9 mouse cellular contexts compared by ENCODE assay signal in genomic region chr3:102995233-102995604, GRCm38 (mm10). TPM values are rescaled to one million over a fixed set of nuclear protein-coding genes. Genes with fewer than 3 reads are reported as not detected.
DNase-seq lines count a peak whose midpoint lies in the region; ATAC-seq and TF ChIP-seq lines count a peak whose summit lies in the region.
"Had no signal": no experiment of that assay in that cellular context is flagged by ENCODE, and none has a peak within 500 bp of the region (broad histone marks: within the 10 kb centered on the region; RNA-seq: fewer than 3 reads in every experiment).

No protein-coding gene starts in this region.

- H3K9ac ChIP-seq in kidney, postnatal 0 days (ENCODE audit: low read depth, low read length), result peak overlapping the region; percentile 85; the same call in 1 of the 2 replicates
- H3K9ac ChIP-seq in embryonic facial prominence, embryonic 13.5 days, result peak overlapping the region; percentile 87
- H3K9ac ChIP-seq in intestine, embryonic 15.5 days, result 0 out of 2 replicates have a peak overlapping the region, but pooled peaks have one; percentile 75
- peak overlapping the region; percentile 86 for H3K9ac ChIP-seq in neural tube, embryonic 12.5 days

- H3K27ac ChIP-seq in kidney, postnatal 0 days, result peak overlapping the region; percentile 94
- H3K27ac ChIP-seq in embryonic facial prominence, embryonic 13.5 days, result peak overlapping the region; percentile 88
- H3K27ac ChIP-seq in intestine, embryonic 15.5 days, result peak overlapping the region; percentile 93; the same call in 1 of the 2 replicates
- no peak overlapping the region for H3K27ac ChIP-seq in neural tube, embryonic 12.5 days

- peaks cover 15% of the 10 kb centered on the region for H3K36me3 ChIP-seq in kidney, postnatal 0 days (ENCODE audit: insufficient read depth, low read length)
- peaks cover 23% of the 10 kb centered on the region for H3K36me3 ChIP-seq in embryonic facial prominence, embryonic 13.5 days
- H3K36me3 ChIP-seq in intestine, embryonic 15.5 days, result peaks cover 10% of the 10 kb centered on the region
- H3K36me3 ChIP-seq in neural tube, embryonic 12.5 days, result peaks cover 21% of the 10 kb centered on the region

- TF ChIP-seq CTCF in kidney, postnatal 0 days (IDR thresholded peaks at IDR 0.05; ENCODE audit: low read depth), result no peak

- peak overlapping the region; percentile 66 for H3K4me2 ChIP-seq in kidney, postnatal 0 days (ENCODE audit: low read length)
- peak overlapping the region; percentile 65 for H3K4me2 ChIP-seq in embryonic facial prominence, embryonic 13.5 days
- peak overlapping the region; percentile 59 for H3K4me2 ChIP-seq in intestine, embryonic 15.5 days (replicated peaks)
- H3K4me2 ChIP-seq in neural tube, embryonic 12.5 days (replicated peaks), result peak overlapping the region; percentile 67

- no peaks in the 10 kb centered on the region for H3K27me3 ChIP-seq in kidney, postnatal 0 days (ENCODE audit: insufficient read depth, low read length)
- no peaks in the 10 kb centered on the region for H3K27me3 ChIP-seq in embryonic facial prominence, embryonic 13.5 days
- H3K27me3 ChIP-seq in intestine, embryonic 15.5 days (replicated peaks), result no peaks in the 10 kb centered on the region
- H3K27me3 ChIP-seq in neural tube, embryonic 12.5 days (replicated peaks), result no peaks in the 10 kb centered on the region

- no peaks in the 10 kb centered on the region for H3K4me1 ChIP-seq in kidney, postnatal 0 days (replicated peaks; ENCODE audit: insufficient read depth, low read length)
- H3K4me1 ChIP-seq in embryonic facial prominence, embryonic 13.5 days, result peaks cover 14% of the 10 kb centered on the region
- H3K4me1 ChIP-seq in intestine, embryonic 15.5 days (replicated peaks), result peaks cover 12% of the 10 kb centered on the region
- H3K4me1 ChIP-seq in neural tube, embryonic 12.5 days, result peaks cover 12% of the 10 kb centered on the region

- H3K9me3 ChIP-seq in kidney, postnatal 0 days (replicated peaks; ENCODE audit: low read length), result no peaks in the 10 kb centered on the region
- no peaks in the 10 kb centered on the region for H3K9me3 ChIP-seq in embryonic facial prominence, embryonic 13.5 days
- H3K9me3 ChIP-seq in intestine, embryonic 15.5 days, result no peaks in the 10 kb centered on the region
- no peaks in the 10 kb centered on the region for H3K9me3 ChIP-seq in neural tube, embryonic 12.5 days

- H3K4me3 ChIP-seq in kidney, postnatal 0 days (replicated peaks; ENCODE audit: low read depth, low read length), result peak overlapping the region; percentile 80
- peak overlapping the region; percentile 74 for H3K4me3 ChIP-seq in embryonic facial prominence, embryonic 13.5 days
- H3K4me3 ChIP-seq in intestine, embryonic 15.5 days (replicated peaks), result peak overlapping the region; percentile 64
- peak overlapping the region; percentile 76 for H3K4me3 ChIP-seq in neural tube, embryonic 12.5 days

- WGBS in kidney, postnatal 0 days, result 49% methylated on average over 7 of the region's 7 CpGs
- 46% methylated on average over 7 of the region's 7 CpGs for WGBS in embryonic facial prominence, embryonic 13.5 days
- WGBS in intestine, embryonic 15.5 days, result 49% methylated on average over 7 of the region's 7 CpGs
- 56% methylated on average over 7 of the region's 7 CpGs for WGBS in neural tube, embryonic 12.5 days

- ATAC-seq in kidney, postnatal 0 days (replicated peaks; ENCODE audit: low FRiP score, low read depth), result no peak
- no peak for ATAC-seq in embryonic facial prominence, embryonic 13.5 days (ENCODE audit: insufficient number of reproducible peaks, insufficient read depth, low FRiP score, low TSS enrichment, low read depth)
- ATAC-seq in intestine, embryonic 15.5 days, result 0 out of 2 replicates have a peak, but pooled peaks have one; percentile 5
- no peak; the same call in 1 of the 2 replicates for ATAC-seq in neural tube, embryonic 12.5 days (ENCODE audit: low FRiP score, low read depth)

- DNase-seq in kidney, postnatal 0 days (ENCODE audit: low spot score), result no peak
- DNase-seq in kidney, postnatal 14 days, result no peak
- no peak for DNase-seq in cerebellum, adult 8-10 months
- no peak for DNase-seq in gastrocnemius, adult 8-10 months (ENCODE audit: low spot score in 2 of 2)
- no peak for DNase-seq in cerebellum, postnatal 4 days (ENCODE audit: low spot score in 2 of 2)

RNA-seq across cellular contexts. Expression of gene Sike1, which starts 0.3 kb away (rescaled TPM):
- polyA plus RNA-seq in kidney, postnatal 0 days (2015; fragmentation: Nextera tagmentation; extraction: Ambion mirVana), result 54.4 and 59.5 TPM in 2 replicates
- polyA plus RNA-seq in embryonic facial prominence, embryonic 13.5 days (2015; fragmentation: Nextera tagmentation; extraction: Ambion mirVana), result 56.6 and 60.0 TPM in 2 replicates
- polyA plus RNA-seq in intestine, embryonic 15.5 days (2015; fragmentation: Nextera tagmentation; extraction: Ambion mirVana), result 46.6 and 51.9 TPM in 2 replicates
- 61.9 and 78.6 TPM in 2 replicates for polyA plus RNA-seq in neural tube, embryonic 12.5 days (2016; fragmentation: Nextera tagmentation; extraction: Ambion mirVana)
- 10 to 100 TPM; 27.7 to 31.4 (median 29.6) TPM for total RNA-seq in gastrocnemius, adult 8-10 months (2022)

RNA-seq across cellular contexts. Expression of gene Csde1, which starts 25.0 kb away (rescaled TPM):
- polyA plus RNA-seq in kidney, postnatal 0 days (2015; fragmentation: Nextera tagmentation; extraction: Ambion mirVana), result 239 and 269 TPM in 2 replicates
- 396 and 425 TPM in 2 replicates for polyA plus RNA-seq in embryonic facial prominence, embryonic 13.5 days (2015; fragmentation: Nextera tagmentation; extraction: Ambion mirVana)
- 268 and 301 TPM in 2 replicates for polyA plus RNA-seq in intestine, embryonic 15.5 days (2015; fragmentation: Nextera tagmentation; extraction: Ambion mirVana)
- 480 and 531 TPM in 2 replicates for polyA plus RNA-seq in neural tube, embryonic 12.5 days (2016; fragmentation: Nextera tagmentation; extraction: Ambion mirVana)
- total RNA-seq in gastrocnemius, adult 8-10 months (2022), result 1,000 to 10,000 TPM; 1,070 to 1,406 (median 1,168) TPM

RNA-seq across cellular contexts. Expression of gene Nr1h5, which starts 31.3 kb away (rescaled TPM):
- polyA plus RNA-seq in kidney, postnatal 0 days (2015; fragmentation: Nextera tagmentation; extraction: Ambion mirVana), result 0.05 TPM in 1 of 2 replicates, not detected in the other
- not detected in 2 replicates for polyA plus RNA-seq in embryonic facial prominence, embryonic 13.5 days (2015; fragmentation: Nextera tagmentation; extraction: Ambion mirVana)
- 0.06 and 0.15 TPM in 2 replicates for polyA plus RNA-seq in intestine, embryonic 15.5 days (2015; fragmentation: Nextera tagmentation; extraction: Ambion mirVana)
- polyA plus RNA-seq in neural tube, embryonic 12.5 days (2016; fragmentation: Nextera tagmentation; extraction: Ambion mirVana), result 0.13 and 0.16 TPM in 2 replicates
- not detected for total RNA-seq in gastrocnemius, adult 8-10 months (2022)
- total RNA-seq: gastrocnemius, postnatal 10 days had no signal

RNA-seq across cellular contexts. Expression of gene Sycp1, which starts 59.3 kb away (rescaled TPM):
- polyA plus RNA-seq in kidney, postnatal 0 days (2015; fragmentation: Nextera tagmentation; extraction: Ambion mirVana), result not detected in 2 replicates
- not detected in 2 replicates for polyA plus RNA-seq in embryonic facial prominence, embryonic 13.5 days (2015; fragmentation: Nextera tagmentation; extraction: Ambion mirVana)
- polyA plus RNA-seq in intestine, embryonic 15.5 days (2015; fragmentation: Nextera tagmentation; extraction: Ambion mirVana), result not detected in 2 replicates
- polyA plus RNA-seq in neural tube, embryonic 12.5 days (2016; fragmentation: Nextera tagmentation; extraction: Ambion mirVana), result not detected in 2 replicates
- total RNA-seq in gastrocnemius, adult 8-10 months (2022), result not detected
